Mouse (Mus musculus) olfactory bulb, adult 2 months (tissue): ENCODE data around the gene Tctn3.

Experiments used
- CTCF ChIP-seq: fragments of 200-500 bp; IDR thresholded peaks from 2 replicates; pipeline ENCODE4 v1.5.1; 2012; ENCODE audit warnings: low read depth, mild to moderate bottlenecking, low read length, moderate library complexity; ENCODE audit not compliant: insufficient read depth
- POLR2A ChIP-seq: fragments of 200-500 bp; IDR thresholded peaks from 2 replicates; pipeline ENCODE4 v1.6.1; 2012; ENCODE audit warnings: mild to moderate bottlenecking, low read depth, low read length, moderate library complexity; ENCODE audit not compliant: insufficient read depth

DNA sequence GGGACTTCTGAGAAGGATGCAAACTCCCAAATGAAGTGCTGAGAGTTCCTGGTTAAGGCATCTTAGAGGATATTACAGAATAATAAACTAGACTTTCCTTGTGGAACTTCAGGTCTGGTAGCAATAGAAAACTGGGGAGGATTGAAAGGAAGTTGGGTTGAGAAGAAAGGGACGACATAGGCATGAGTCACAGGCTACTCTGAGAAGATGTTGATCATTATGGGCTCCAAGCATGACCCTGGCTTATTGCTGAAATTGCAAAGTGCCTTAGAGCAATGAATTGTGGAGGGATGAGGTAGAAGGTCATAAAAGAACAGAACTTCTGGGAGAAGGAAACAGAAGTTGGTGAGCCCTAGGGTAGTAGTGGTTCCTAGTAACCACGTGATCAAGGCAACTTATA lies 28.8 kb upstream of the Tctn3 start:
- TF ChIP-seq CTCF (no peak), POLR2A (no peak)
